Mouse (Mus musculus) embryo, embryonic 11 days (tissue): ENCODE measurements at regions not wholly inside any gene's neighbourhood (a gene's known extent, or its start where the extent isn't known, plus 50 kb on each side); places are given as distances from the start of the nearest gene placed in this dataset.

Experiments
- DNase-seq: peaks from one replicate; pipeline ENCODE4 v3.0.0-alpha.2; 2015

DNA sequence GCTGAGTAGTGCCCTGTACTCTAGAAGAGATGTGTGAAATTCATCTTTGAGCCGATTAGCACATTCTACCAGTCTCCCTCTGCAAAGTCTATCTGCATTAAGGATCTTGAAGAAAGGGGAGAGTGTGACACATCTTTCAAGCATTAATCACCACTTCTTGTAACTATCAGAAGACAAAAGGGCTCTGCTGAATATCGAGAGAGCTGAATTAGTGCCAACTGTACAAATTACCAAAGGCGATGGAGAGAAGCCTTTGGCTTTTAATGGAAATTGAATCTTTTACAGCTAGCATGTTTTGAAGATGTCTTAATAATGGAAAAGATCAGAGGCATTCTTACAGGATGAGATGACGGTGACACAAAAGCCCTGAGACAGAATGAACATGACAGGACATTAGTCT is 97.2 kb upstream of the Pam start:
- no peak for DNase-seq

DNA sequence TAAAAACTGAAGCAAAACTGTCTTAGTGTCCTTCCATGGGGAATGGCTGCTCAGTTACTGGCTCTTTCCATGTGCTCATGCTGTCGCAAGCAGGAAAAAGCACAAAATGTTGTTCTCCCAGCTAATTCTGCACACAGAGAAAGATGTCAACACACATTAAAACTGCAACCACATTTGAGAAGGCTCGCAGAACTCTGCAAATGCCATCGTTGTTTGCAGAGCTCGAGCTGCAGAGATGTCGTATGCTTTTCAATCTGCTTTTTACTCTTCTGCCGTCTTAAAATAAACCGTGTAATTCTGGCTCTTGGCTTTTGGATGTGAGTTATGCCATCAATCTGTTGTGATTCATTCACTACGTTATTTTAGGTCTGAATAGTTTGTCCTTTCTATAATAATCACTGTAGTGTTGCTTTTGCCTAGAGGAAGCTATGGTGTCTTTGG is 96.6 kb upstream of the Pam start:
- DNase-seq, result no peak

DNA sequence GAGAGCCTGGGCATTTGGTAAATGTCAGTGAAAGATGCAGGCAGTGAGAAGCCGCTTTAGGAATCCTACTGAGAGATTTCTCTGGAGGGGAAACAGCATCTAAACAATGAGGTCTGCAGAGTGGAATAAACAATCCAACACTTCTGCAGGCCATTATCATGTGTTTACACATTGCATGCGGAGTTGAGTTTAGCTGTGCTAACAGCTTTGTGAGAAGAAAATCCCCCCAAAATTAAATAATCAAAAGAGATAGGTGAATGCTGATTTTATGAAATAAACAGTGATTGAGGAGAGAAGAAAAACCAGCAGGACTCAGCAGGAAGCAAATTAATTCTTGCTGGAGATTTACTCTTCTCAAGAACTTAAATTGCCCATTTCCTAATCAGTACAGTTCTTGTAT is 95.9 kb upstream of the Pam start:
- DNase-seq, result no peak

DNA sequence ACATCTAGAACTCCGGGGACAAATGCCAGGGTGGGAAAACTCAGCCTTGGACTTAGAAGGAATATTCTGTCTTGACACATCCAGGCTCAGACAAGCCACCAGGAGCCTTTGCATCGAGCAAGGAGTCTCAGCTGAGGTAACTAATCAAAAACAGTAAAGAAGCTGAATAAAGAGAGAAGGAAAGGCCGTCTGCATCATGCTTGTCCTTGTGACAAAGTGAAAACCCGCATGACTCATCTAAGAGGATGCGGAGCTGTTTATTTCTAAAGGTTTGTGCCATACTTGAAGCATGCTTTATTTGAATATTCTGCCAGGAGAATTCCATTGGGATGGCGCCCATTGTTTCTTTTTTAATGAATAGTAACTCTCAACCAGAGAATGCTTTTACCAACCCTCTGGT is 95.3 kb upstream of the Pam start:
- DNase-seq, result peak; percentile 29

DNA sequence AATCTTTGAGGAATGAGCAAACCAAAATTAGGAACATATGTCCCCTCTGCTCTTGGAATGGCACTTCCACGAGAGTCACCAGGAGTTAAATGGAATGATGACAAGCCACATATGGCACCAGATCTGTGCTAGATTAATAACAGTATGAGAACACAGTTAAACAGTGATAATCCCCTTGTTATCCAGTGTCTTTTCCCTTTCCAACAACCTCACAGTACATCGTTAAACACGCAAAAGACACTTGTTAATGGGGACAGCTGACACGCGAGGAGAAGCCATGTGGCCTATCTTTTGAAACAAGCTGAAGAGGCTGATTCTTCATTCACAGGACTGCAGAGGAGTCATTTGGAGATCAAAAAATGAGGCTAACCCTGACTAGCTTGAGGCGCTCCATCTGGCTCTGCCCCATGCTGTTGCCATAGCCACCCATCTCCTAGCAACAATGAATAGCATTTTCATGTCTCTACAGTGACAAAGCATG is 94.6 kb upstream of the Pam start:
- peak; percentile 79 for DNase-seq

DNA sequence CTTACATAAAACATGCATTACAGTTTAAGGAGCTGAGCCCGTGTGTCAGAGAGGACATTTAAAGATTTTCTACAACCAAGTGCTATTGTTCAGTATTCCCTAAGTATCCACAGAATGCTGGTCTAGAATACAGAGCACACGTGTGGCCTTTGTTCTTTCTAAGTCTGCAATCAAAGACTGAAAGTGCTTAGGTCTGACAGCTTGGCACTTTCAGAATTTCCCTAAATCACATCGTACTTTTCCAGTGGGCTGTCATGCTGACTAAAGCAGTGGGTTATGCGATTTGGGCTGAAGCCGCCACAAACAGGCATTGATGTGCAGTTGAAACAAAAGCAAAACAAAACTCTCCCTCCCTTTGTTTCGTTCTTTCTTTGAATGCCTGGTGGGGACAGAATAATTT is 84.9 kb upstream of the Pam start:
- DNase-seq, result no peak

DNA sequence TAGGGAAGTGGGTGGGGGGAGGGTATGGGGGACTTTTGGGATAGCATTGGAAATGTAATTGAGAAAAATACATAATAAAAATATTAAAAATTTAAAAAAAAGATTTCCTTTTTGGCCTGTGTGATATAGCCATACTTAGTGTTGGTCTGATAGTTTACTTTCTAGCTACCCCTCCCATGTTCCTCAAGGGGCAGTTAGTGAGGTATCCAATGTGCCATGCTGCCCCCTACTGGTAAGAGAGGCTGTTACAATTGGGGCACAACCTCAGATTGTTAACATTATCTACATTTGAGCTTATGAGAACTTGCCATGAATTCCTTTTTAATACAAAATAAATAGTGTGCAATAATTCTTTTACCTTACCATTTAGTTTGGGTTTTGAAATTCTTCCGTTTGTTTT is 83.6 kb upstream of the Pam start:
- peak; percentile 64 for DNase-seq

DNA sequence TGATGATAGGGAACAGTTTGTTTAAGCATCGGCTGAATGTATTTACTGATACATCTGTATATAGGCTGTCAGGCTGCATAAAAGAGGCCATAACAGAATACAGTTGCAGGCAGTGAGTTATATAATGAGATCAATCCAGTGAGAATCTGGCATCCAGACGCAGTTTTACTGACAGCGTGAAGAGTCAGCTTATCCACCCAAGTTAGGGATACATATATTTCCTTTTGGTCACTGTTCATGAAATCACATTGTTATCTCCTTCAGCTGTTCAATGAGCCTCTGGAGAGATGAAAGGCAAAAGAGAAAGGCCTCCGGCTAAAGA is 79.3 kb upstream of the Pam start:
- DNase-seq, result no peak

DNA sequence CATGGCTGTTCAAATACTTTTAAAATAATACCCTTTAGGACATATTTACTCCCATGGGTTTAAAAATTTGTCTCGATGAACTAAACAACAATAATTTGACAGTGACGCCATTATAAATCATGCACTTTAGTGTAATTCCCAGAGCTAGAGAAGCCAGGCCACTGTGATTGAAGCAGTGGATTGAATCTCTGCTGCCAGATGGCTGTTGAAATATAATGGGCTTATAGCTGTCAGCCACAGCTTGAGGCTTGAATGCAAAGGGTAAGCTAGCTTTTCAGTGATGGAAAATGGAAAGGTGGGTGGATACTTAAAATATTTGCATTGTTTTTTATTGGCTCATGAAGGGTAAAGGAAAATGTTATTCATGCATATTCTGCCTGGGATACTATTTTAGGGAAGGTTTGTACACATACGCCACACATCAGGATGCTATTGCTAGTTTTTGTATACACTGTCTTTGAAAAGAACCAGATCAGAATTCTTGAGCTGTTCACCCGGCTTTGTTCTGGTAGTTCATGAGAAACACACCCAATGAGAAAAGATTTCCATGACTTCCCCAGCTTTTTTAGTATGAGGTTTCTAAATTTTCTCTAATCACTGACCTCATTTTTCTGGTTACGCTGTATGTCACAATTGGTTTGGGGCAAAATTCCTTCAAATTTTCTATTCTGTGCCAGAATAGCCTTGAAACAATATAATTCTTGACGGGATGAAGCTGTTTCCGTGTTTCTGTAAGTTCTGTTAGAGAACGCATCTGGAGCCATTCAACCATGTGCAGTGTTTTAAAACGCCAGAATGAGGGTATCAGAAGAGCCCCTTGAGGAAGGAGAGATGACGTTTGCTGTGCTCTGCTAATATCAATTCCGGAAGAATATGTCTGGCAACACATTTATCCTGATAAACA is 78.7 kb upstream of the Pam start:
- DNase-seq, result peak; percentile 8

DNA sequence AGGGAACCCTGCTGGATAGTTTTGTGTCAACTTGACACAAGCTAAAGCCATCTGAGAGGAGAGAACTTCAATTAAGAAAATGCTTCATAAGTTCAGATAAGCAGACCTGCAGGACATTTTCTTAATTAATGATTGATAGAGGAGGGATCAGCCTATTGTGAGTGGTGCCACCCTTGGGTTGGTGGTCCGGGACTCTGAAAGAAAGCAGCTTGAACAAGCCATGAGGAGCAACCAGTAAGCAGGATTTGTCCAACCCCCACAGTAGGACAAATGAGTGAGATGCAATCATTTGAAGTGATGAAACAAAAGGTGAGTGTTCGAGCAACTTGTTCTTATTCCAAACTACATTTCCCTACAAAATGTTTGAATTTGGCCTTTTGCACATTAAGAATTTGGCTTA is 78.0 kb upstream of the Pam start:
- DNase-seq, result no peak

DNA sequence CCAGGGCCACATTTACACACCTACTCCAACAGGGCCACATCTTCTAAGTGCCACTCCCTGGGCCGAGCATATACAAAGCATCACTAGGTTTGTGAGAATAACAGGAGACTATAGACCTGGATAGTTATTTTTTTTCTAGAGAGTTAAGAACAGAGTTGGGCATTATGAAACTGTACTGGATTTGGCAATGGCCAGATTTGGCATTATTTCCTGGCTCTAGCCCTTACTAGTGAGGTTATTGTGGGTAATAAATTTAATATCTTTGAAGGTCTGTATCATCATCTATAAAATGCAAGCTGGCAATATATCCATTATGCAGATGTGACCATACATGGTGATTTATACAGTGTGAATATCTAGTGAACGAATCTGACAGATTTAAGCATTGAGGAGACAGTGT is 75.8 kb upstream of the Pam start:
- DNase-seq, result no peak

DNA sequence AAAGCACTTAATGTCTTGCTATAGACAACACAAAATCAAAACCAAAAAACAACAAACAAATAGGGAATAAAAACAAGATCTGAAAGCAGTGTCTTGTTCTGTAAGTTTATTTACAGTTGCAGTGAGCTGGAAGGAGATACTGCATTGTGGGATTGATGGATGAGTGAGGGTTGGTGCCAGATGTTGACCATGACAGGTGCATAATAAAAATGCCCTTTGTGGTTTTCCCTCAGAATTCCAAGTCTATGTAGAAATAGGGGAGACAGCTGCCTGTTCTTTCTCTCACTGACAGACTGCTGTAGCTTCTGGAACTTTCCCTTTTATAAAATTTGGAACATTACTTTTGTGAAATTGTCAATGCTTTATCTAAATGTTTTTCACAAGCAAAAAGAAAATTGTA is 73.9 kb upstream of the Pam start:
- DNase-seq, result no peak

DNA sequence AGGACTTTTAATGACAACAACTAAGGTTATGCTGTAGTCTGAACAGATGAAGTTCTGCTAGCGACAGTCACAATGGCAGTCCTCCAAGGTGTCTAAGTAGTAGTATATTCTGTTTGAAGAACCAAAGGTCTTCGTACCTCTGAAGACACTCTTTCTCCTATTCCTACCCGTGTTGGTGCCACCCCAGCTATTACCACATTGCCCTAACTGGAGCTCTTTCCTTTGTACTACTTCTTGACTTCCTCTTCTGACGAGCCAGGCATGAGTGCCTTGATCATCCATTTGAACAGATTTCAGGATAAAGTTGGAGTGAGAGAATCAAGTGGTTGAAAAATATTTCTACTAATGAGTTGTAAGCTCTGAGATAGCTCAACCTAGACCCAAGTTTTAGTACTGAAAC is 72.4 kb upstream of the Pam start:
- no peak for DNase-seq

DNA sequence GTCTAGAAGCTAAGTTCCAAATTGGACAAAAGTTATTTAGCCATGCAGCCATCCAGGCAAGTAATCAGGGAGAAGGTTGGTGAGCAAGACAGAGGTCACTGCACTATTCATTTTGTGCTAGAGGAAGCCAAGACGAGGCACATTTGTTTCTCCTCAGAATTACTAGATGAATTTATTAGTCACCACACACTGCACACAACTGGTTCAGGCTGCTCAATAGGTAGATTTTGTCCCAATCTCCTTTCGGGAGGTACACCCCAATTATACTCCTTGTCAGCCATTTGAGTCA is 67.1 kb upstream of the Pam start:
- DNase-seq, result no peak

DNA sequence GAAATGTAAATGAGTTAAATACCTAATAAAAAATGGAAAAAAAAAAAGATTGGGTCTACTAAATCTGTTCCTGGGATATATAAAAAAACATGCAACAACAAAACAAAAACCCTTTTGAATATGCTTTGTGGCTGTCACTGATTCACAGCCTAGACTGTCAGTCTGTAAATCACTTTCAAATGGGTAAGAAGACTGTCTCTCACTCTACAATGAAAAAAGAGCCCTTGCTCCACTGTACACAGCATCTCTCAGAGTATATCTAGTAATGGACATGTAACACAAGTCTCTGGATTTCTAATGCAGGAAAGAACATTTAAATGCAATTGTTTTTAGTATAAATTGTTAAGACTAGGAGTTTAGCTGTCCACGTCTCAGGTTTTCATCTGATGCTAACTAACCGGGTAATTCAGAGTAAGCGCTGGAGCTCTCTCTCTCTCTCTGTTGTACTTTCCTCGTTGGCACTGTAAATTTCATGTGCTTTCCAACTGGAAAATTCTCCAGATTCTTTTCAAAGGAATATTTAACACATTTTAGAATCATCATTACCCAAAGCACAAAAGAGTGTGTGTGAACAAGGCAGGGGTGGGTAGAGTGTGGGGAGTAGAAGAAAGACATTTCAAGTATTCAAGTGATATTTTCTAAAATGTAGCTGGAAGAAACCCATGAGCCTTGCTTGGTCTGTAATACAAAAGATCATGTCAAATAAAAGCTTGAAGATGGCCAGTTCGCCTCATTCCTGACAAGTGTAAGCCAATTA is 66.6 kb upstream of the Pam start:
- DNase-seq, result no peak

DNA sequence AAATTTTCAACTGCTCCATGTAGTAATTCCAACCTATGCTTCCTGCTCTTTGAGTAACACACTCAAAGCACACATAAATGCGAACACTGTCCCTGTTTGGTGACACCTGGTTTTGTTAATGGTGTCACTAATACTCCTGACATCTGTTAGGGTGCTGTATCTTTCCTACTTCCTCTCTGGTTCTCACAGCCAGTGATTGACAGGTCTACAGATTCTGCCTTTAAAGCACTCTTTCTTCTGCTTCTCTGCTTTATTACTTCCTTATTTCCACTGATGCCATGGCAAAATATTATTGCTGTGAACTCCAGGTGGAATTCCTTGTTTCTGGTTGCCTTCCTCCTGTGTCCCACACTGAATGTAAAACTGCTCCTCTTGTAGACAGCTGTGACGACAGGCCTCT is 63.5 kb upstream of the Pam start:
- no peak for DNase-seq

DNA sequence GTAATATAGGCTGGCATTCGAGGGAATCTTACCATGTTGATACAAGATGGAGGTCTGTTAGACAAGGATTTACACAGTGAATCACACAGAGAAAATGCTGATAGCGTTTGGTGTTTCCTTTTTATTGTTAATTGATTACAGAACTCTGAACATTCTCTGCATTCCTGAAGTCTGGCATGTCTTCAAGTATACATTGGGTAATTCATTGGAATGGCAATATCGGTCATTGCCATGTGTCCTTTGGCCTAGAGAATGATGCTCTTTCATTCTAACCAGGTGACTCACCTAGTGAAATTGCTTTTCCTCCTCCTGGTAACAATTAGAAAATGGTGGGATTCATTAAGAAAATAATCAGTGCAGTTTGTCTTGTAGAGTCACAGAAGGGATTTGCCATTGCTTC is 51.9 kb upstream of the Pam start:
- DNase-seq, result no peak
